Mouse (Mus musculus) neural tube, embryonic 10.5 days (tissue): Measurements from ENCODE around the gene Stk10.
A peak's percentile ranks its signal among the peaks of the same experiment; 100 is the strongest.

Experiments used
- DNase-seq: peaks from one replicate; pipeline ENCODE4 v3.0.0-alpha.2; 2017; ENCODE audit warnings: low spot score; ENCODE audit errors: extremely low spot score

The Stk10 gene

GRCm38 (mm10) chr11:32524122-32524920, 8.8 kb upstream of the Stk10 start:
- no peak for DNase-seq

GRCm38 (mm10) chr11:32527006-32527405, 6.1 kb upstream of the Stk10 start:
- DNase-seq: no peak

- DNase-seq: no peak
These were observed 3.0 kb upstream of the Stk10 start for GRCm38 (mm10) chr11:32530151-32530550.

GRCm38 (mm10) chr11:32531871-32532764, 987 bp upstream of the Stk10 start, which contains the start of gene Efcab9:
Efcab9 (minus strand) TSS chr11:32532081.
- peak; percentile 45 for DNase-seq

- peak; percentile 41 for DNase-seq
These were observed 567 bp downstream of the Stk10 start for GRCm38 (mm10) chr11:32533482-32534261.

- no peak for DNase-seq
These were observed 1.5 kb downstream of the Stk10 start for GRCm38 (mm10) chr11:32534453-32535075.

GRCm38 (mm10) chr11:32535646-32536045, 2.5 kb downstream of the Stk10 start:
- DNase-seq: no peak

- DNase-seq: peak; percentile 53
These were observed 3.8 kb downstream of the Stk10 start for GRCm38 (mm10) chr11:32536954-32537353.

- no peak for DNase-seq
These were observed 5.3 kb downstream of the Stk10 start for GRCm38 (mm10) chr11:32538435-32538834.

GRCm38 (mm10) chr11:32538846-32539245, 5.7 kb downstream of the Stk10 start:
- DNase-seq: no peak

- DNase-seq: no peak
These were observed 6.6 kb downstream of the Stk10 start for GRCm38 (mm10) chr11:32539717-32540116.

- no peak for DNase-seq
These were observed 7.4 kb downstream of the Stk10 start for GRCm38 (mm10) chr11:32540463-32540862.

GRCm38 (mm10) chr11:32542181-32542580, 9.1 kb downstream of the Stk10 start:
- DNase-seq: no peak

GRCm38 (mm10) chr11:32542687-32543411, 9.7 kb downstream of the Stk10 start:
- no peak for DNase-seq

- DNase-seq: no peak
These were observed 10.9 kb downstream of the Stk10 start for GRCm38 (mm10) chr11:32544041-32544440.

GRCm38 (mm10) chr11:32544497-32544896, 11.4 kb downstream of the Stk10 start:
- DNase-seq: no peak

- no peak for DNase-seq
These were observed 12.5 kb downstream of the Stk10 start for GRCm38 (mm10) chr11:32545605-32546004.

GRCm38 (mm10) chr11:32546483-32546882, 13.4 kb downstream of the Stk10 start:
- DNase-seq: no peak

GRCm38 (mm10) chr11:32547391-32547947, 14.4 kb downstream of the Stk10 start:
- no peak for DNase-seq

GRCm38 (mm10) chr11:32548240-32548639, 15.1 kb downstream of the Stk10 start:
- no peak for DNase-seq
